Comparison of ENCODE assay signal across 32 mouse cellular contexts in the genomic region with DNA sequence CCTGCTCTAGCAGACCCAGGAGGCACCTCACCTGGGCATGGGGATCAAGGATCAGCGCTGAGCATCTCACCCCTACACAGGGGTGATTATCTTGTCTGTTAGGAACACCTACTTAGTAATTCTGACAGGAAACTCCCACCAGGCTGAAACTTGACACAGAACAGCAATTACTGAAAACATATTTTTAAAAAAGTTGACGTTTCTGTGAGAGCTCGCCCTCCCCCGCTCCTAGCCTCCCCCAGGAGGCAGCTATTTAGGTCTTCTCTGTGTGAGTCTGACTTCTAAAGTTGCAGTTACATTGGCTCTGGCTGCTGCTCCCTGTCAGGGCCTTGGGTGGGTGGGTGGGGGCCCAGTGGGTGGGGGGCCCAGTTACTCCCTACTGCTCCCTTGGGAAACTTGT. TPM values are rescaled to one million over a fixed set of nuclear protein-coding genes. Genes with fewer than 3 reads are reported as not detected.
A peak's percentile ranks its signal among the peaks of the same experiment; 100 is the strongest.
DNase-seq lines count a peak whose midpoint lies in the region; ATAC-seq lines count a peak whose summit lies in the region.
"Had no signal": no experiment of that assay in that cellular context is flagged by ENCODE, and none has a peak within 500 bp of the region (broad histone marks: within the 10 kb centered on the region; RNA-seq: fewer than 3 reads in every experiment).

No protein-coding gene starts in this region.

- H3K4me1 ChIP-seq in neural tube, embryonic 11.5 days (ENCODE audit: control insufficient read depth, insufficient read depth, low read length): no peaks in the 10 kb centered on the region
- no peaks in the 10 kb centered on the region for H3K4me1 ChIP-seq in embryonic facial prominence, embryonic 14.5 days (ENCODE audit: control insufficient read depth, insufficient read depth, low read length)
- H3K4me1 ChIP-seq: forebrain, embryonic 13.5 days; hindbrain, embryonic 12.5 days; midbrain, embryonic 10.5 days; midbrain, embryonic 15.5 days; neural tube, embryonic 12.5 days had no signal

- H3K9me3 ChIP-seq in neural tube, embryonic 11.5 days (ENCODE audit: control insufficient read depth, low read length): no peaks in the 10 kb centered on the region
- no peaks in the 10 kb centered on the region for H3K9me3 ChIP-seq in embryonic facial prominence, embryonic 14.5 days (ENCODE audit: control insufficient read depth, low read length)
- H3K9me3 ChIP-seq: forebrain, embryonic 13.5 days; G1E; hindbrain, embryonic 12.5 days; midbrain, embryonic 10.5 days; midbrain, embryonic 15.5 days; neural tube, embryonic 12.5 days had no signal

- no peak overlapping the region for H3K4me2 ChIP-seq in neural tube, embryonic 11.5 days (ENCODE audit: low read depth)
- H3K4me2 ChIP-seq in embryonic facial prominence, embryonic 14.5 days (ENCODE audit: low read depth, low read length): no peak overlapping the region
- H3K4me2 ChIP-seq: forebrain, embryonic 13.5 days; heart, embryonic 11.5 days; hindbrain, embryonic 12.5 days; lung, embryonic 14.5 days; midbrain, embryonic 15.5 days; neural tube, embryonic 12.5 days had no signal

- no peak overlapping the region for H3K4me3 ChIP-seq in neural tube, embryonic 11.5 days (ENCODE audit: low read depth, low read length)
- H3K4me3 ChIP-seq in embryonic facial prominence, embryonic 14.5 days (ENCODE audit: low read depth, low read length): no peak overlapping the region
- H3K4me3 ChIP-seq: forebrain, embryonic 13.5 days; gastrocnemius, adult 2 months; hindbrain, embryonic 12.5 days; midbrain, embryonic 10.5 days; midbrain, embryonic 15.5 days; neural tube, embryonic 12.5 days had no signal

- no peaks in the 10 kb centered on the region for H3K36me3 ChIP-seq in neural tube, embryonic 11.5 days (ENCODE audit: control insufficient read depth, insufficient read depth, low read length)
- H3K36me3 ChIP-seq in embryonic facial prominence, embryonic 14.5 days (ENCODE audit: control insufficient read depth, insufficient read depth, low read length): no peaks in the 10 kb centered on the region
- H3K36me3 ChIP-seq: G1E; hindbrain, embryonic 12.5 days; midbrain, embryonic 10.5 days; midbrain, embryonic 15.5 days; neural tube, embryonic 12.5 days had no signal

- no peak for DNase-seq in frontal cortex, postnatal 14 days (ENCODE audit: low spot score in 2 of 2)
- peak; percentile 7 for DNase-seq in neural tube, embryonic 11.5 days (ENCODE audit: low spot score)
- no peak for DNase-seq in neural tube, embryonic 10.5 days (ENCODE audit: extremely low spot score, low spot score)
- DNase-seq in embryonic facial prominence, embryonic 14.5 days (ENCODE audit: low spot score): peak; percentile 28
- DNase-seq in mesoderm, embryonic 11.5 days (ENCODE audit: low read depth, low spot score): peak; percentile 12
- no peak for DNase-seq in adrenal gland, adult 18-20 months (ENCODE audit: low spot score in 2 of 2)
- DNase-seq: adrenal gland, postnatal 14 days; cerebellum, adult 11-12 months; cerebellum, postnatal 10 days; gastrocnemius, adult 2 months; gastrocnemius, postnatal 36 days; heart, adult 18-20 months; heart, postnatal 36 days; kidney, adult 8-10 months; kidney, postnatal 4 days; liver; lung, embryonic 14.5 days; lung, postnatal 14 days had no signal

- H3K27me3 ChIP-seq in neural tube, embryonic 11.5 days (ENCODE audit: control insufficient read depth, insufficient read depth, low read length): no peaks in the 10 kb centered on the region
- no peaks in the 10 kb centered on the region for H3K27me3 ChIP-seq in embryonic facial prominence, embryonic 14.5 days (replicated peaks; ENCODE audit: control insufficient read depth, insufficient read depth, low read length)
- H3K27me3 ChIP-seq: forebrain, embryonic 13.5 days; hindbrain, embryonic 12.5 days; midbrain, embryonic 15.5 days; neural tube, embryonic 12.5 days had no signal

- ATAC-seq in frontal cortex, adult (ENCODE audit: low TSS enrichment): peak; percentile 89
- no peak for ATAC-seq in neural tube, embryonic 11.5 days (ENCODE audit: insufficient read depth, low FRiP score, low TSS enrichment)
- ATAC-seq in embryonic facial prominence, embryonic 14.5 days (ENCODE audit: low read depth): 0 out of 2 replicates have a peak, but pooled peaks have one; percentile 60
- ATAC-seq in activated CD4-positive, CD25-positive, alpha-beta regulatory T cell, adult 4 months: no peak
- ATAC-seq: forebrain, embryonic 13.5 days; hindbrain, postnatal 0 days; intestine, embryonic 16.5 days; midbrain, embryonic 15.5 days had no signal

- H3K9ac ChIP-seq in neural tube, embryonic 11.5 days (ENCODE audit: low read length): no peak overlapping the region
- no peak overlapping the region for H3K9ac ChIP-seq in embryonic facial prominence, embryonic 14.5 days (ENCODE audit: low read depth, low read length)
- H3K9ac ChIP-seq: forebrain, embryonic 13.5 days; hindbrain, embryonic 12.5 days; liver, embryonic 14.5 days; lung, embryonic 14.5 days; midbrain, embryonic 15.5 days; neural tube, embryonic 12.5 days had no signal

- WGBS in neural tube, embryonic 11.5 days: 60% methylated on average over 4 of the region's 4 CpGs
- WGBS in embryonic facial prominence, embryonic 14.5 days: 41% methylated on average over 4 of the region's 4 CpGs

- H3K27ac ChIP-seq in neural tube, embryonic 11.5 days (ENCODE audit: low read depth, low read length): no peak overlapping the region
- H3K27ac ChIP-seq in embryonic facial prominence, embryonic 14.5 days (replicated peaks; ENCODE audit: low read depth, low read length): no peak overlapping the region
- H3K27ac ChIP-seq: forebrain, embryonic 13.5 days; gastrocnemius, adult 2 months; hindbrain, embryonic 12.5 days; hindbrain, postnatal 0 days; kidney, postnatal 0 days; liver, embryonic 14.5 days; midbrain, embryonic 10.5 days; midbrain, embryonic 15.5 days; neural tube, embryonic 12.5 days had no signal

RNA-seq across cellular contexts. Expression of gene Lrpap1, which starts 6.9 kb away (rescaled TPM):
- 94.1 and 101 TPM in 2 replicates for polyA plus RNA-seq in neural tube, embryonic 11.5 days (2014; fragmentation: Nextera tagmentation; extraction: Ambion mirVana)
- polyA plus RNA-seq in embryonic facial prominence, embryonic 14.5 days (2014; fragmentation: Nextera tagmentation; extraction: Ambion mirVana): 158 and 170 TPM in 2 replicates
- 10 to 100 TPM; 73.7 to 81.8 TPM for polyA plus RNA-seq in activated CD4-positive, CD25-positive, alpha-beta regulatory T cell, adult 4 months (2017; shearing (Covaris generic))
- 100 to 1,000 TPM; 115 TPM for total RNA-seq in adrenal gland, adult 18-20 months (2021)

RNA-seq across cellular contexts. Expression of gene Dok7, which starts 55.9 kb away (rescaled TPM):
- polyA plus RNA-seq in neural tube, embryonic 11.5 days (2014; fragmentation: Nextera tagmentation; extraction: Ambion mirVana): 0.37 and 1.1 TPM in 2 replicates
- 8.9 and 9.9 TPM in 2 replicates for polyA plus RNA-seq in embryonic facial prominence, embryonic 14.5 days (2014; fragmentation: Nextera tagmentation; extraction: Ambion mirVana)
- not detected for polyA plus RNA-seq in activated CD4-positive, CD25-positive, alpha-beta regulatory T cell, adult 4 months (2017; shearing (Covaris generic))
- total RNA-seq in adrenal gland, adult 18-20 months (2021): 10 to 100 TPM in 1 of 2 experiments, 1 to 10 TPM in 1; 7.4 to 16.0 TPM
- total RNA-seq: common myeloid progenitor, adult 5-6 weeks; G1E had no signal
- polyA plus RNA-seq: G1E had no signal

Comparison
In these comparisons a context has a peak if more than half of its experiments do, and no peak if none do; other contexts are left out.
1. DNase-seq: peak in neural tube, embryonic 11.5 days (single experiment), embryonic facial prominence, embryonic 14.5 days (single experiment) and mesoderm, embryonic 11.5 days (single experiment); none in frontal cortex, postnatal 14 days (0 of 2), neural tube, embryonic 10.5 days (single experiment) and adrenal gland, adult 18-20 months (0 of 2).
2. ATAC-seq: peak in frontal cortex, adult (single experiment) and embryonic facial prominence, embryonic 14.5 days (single experiment); none in neural tube, embryonic 11.5 days (single experiment) and activated CD4-positive, CD25-positive, alpha-beta regulatory T cell, adult 4 months (single experiment).